Mouse (Mus musculus): Measurements from ENCODE around the gene Zfp583.

- TF ChIP-seq CTCF (IDR thresholded peaks at IDR 0.05; ENCODE audit: low read depth, low read length) (no peak), POLR2A (IDR thresholded peaks at IDR 0.05; ENCODE audit: extremely low read depth, insufficient read depth, low read length) (no peak)
Observed at GRCm38 (mm10) chr7:6344124-6344523, 13.0 kb upstream of the Zfp583 start.
